Mouse (Mus musculus): ENCODE results near the gene Gck.
"Not testable (repeated sequence)": the region's sequence is repeated elsewhere in the genome, so short reads cannot be mapped to it uniquely, and the experiment has no call there.

Gck gene

GRCm38 (mm10) chr11:5954965-5955504 is 5.2 kb upstream of the Gck start:
- peak; percentile 80 for DNase-seq (ENCODE audit: low read depth, low spot score)

DNA sequence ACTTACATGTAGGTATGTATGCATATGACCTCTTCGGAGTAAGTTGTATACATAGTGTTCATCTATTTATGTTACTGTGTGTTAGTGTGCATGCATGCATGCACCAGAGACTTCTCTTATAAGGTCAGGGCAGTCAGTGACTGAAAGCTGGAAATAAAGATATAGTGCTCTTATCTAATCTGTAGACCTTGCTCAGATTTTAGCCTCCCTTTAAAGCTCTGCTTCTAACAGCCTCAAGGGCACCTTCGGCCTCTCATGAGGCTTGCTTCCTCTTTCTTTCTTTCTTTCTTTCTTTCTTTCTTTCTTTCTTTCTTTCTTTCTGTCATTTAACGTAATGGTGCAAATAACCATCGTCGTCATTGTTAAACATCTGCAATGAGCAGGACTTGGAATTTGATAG is 4.6 kb upstream of the Gck start:
- DNase-seq (ENCODE audit: low read depth, low spot score): no peak

DNA sequence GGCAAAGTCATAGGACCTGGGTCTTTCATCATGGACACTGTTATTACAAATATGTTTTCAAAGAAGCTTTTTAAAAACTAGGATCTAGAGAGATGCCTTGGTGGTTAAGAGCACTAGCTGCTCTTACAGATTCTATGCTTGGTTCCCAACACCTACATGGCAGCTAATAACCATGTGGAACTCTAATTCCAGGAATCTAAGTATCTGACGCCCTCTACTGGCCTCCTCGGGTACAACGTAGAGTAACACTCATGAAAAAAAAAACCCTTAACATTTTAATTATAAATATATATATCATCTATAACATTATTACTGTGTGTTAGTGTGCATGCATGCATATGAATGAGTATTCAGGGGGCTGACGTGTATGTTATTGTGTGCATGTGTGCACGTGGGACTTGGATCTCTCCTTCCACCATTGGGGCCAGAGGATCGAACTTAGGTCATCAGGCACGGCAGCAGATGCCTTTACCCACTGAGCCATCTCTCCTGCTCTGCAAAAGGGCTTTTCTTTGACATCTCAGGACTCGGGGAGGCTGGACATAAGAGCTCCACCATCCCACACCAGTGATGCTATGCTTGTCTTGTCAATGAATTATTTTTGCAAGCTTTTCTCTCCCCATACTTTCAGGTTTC is 3.4 kb upstream of the Gck start:
- DNase-seq (ENCODE audit: low read depth, low spot score): peak; percentile 65

GRCm38 (mm10) chr11:5952501-5952900 is 2.6 kb upstream of the Gck start:
- DNase-seq (ENCODE audit: low read depth, low spot score): no peak

- no peak for DNase-seq (ENCODE audit: low read depth, low spot score)
Measured at GRCm38 (mm10) chr11:5948546-5949250, 1.2 kb downstream of the Gck start.

DNA sequence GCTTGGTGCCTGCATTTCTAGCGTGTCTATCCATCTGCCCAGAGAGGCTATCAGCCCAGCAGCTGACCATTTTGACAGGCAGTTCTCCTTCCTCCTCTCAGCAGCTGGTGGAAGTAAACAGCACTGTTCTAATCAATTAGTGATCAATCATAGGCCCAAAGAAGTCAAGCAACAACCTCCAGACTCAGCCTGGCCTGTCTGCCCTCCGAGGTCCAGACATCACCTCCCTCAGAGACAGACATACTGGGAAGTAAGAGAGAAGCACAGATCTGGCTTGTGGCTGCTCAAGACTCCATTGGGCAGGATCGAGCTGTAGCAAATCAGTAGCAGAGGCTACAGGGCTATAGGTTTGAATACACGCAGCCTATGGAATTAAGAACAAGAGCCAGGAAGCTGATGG is 2.1 kb downstream of the Gck start:
- DNase-seq (ENCODE audit: low read depth, low spot score): no peak

- no peak for DNase-seq (ENCODE audit: low read depth, low spot score)
Measured at GRCm38 (mm10) chr11:5945096-5945495, 4.8 kb downstream of the Gck start.

DNA sequence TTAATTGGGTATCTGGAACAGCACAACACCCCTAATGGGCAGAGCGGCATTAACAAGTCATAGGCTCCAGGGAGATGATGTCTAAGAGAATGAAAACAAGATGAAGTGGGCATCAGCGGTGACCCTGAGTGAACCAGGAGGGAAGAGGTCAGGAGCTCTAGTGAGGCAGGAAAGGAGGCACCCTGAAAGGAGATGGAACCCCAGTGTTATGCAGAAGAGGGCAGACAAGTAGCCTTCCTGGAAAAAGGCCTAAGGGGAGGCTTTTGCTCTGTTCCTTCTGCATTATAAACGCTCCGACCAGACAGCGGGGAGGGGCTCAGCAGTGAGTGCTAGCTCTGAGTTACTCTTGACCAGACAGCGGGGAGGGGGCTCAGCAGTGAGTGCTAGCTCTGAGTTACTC is 6.9 kb downstream of the Gck start:
- DNase-seq (ENCODE audit: low read depth, low spot score): peak; percentile 77

- not testable (repeated sequence) for DNase-seq (ENCODE audit: low read depth, low spot score)
Measured at GRCm38 (mm10) chr11:5934531-5934930, 15.3 kb downstream of the Gck start.

DNA sequence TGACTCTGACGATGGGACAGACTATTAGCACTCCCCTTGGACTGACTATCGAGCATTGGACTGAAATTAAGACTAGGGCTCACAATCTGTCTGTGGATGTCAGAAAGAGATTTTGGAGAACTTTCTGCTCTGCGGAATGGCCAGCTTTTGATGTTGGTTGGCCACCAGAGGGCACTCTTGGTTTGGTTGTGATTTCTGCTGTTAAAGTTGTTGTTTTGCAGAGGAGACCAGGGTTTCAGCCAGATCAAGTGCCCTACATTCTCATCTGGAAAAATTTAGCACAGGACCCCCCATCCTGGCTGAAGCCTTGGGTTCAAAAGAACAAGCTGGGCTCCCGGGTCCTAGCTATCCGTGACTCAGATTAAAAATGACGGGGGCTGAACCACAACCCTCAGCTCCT is 17.9 kb downstream of the Gck start:
- not testable (repeated sequence) for DNase-seq (ENCODE audit: low read depth, low spot score)

GRCm38 (mm10) chr11:5930578-5930977 is 19.3 kb downstream of the Gck start:
- DNase-seq (ENCODE audit: low read depth, low spot score): no peak

DNA sequence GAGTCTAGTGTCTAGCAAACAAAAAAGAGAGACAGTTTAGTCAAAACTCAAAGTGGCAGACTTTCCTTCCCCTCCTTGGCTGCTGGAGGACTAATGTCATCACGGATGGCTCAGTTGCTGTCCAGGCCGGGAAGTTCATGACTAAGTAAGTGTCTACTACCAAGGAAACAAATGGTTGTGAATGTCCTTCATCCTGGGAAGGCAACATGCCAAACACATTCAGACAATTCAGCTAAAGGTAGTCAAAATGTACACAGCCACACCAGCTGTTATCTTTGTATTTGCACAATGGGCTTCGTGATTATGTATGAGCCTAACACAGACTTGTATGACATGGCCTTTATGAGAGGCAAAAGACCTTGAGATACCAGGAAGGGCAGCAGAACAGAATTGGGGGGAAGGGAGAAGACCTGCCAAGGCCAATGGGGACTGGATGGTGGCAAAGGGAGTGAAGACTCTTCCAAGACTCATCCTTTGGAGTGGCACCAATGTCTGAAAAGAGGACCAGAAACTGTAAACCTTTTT is 23.1 kb downstream of the Gck start:
- no peak for DNase-seq (ENCODE audit: low read depth, low spot score)

- no peak for DNase-seq (ENCODE audit: low read depth, low spot score)
Measured at GRCm38 (mm10) chr11:5924699-5925098, 25.2 kb downstream of the Gck start.

DNA sequence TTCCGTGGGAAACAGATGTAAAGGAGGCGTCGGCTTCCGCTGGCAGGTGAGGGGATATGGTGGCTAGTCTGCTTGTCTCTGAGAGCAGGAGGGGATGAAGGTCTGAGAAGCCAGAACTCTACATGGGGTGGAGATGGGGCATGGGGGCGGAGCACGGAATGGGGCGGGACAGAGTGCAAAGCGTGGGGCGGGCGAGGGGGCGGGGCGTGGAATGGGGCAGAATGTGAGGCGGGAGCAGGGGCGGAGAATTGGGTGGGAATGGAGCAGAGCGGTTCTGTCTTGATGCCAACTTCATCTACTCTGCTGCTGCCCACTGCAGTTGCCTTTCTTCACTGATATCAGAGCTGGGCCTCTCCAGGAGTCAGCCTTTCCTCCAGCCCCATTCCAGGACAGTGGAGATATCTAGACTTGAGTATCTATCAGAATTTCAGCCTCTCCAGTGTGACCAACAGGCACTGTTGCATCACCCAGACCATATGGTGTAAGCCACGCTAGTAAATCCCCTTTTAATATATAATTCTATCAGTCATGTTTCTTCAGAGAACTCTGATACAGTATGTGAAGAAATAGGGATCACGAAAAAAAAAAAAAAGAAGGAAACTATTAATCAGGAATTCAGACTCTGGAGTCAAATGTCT is 29.4 kb downstream of the Gck start:
- DNase-seq (ENCODE audit: low read depth, low spot score): peak; percentile 69

DNA sequence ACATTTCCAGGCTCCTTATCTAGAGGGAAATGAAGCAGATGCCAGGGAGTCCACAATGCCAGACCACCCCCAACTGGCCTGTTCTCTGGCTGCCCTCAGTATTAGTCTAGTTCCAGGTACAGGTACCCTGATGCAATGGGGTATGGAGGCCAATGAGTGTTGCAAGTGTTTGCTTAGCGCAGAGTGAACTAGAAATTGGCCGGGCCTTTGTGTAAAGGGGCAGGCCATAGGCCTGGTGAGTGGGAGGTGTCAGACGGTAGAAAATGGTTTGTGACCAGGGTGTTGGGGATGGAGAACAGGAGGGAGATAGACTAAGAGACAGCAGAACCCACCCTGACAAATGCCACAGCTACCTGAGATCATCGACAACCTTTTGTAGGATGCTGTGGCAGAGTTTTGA is 30.3 kb downstream of the Gck start:
- no peak for DNase-seq (ENCODE audit: low read depth, low spot score)

GRCm38 (mm10) chr11:5918111-5918510 is 31.8 kb downstream of the Gck start:
- no peak for DNase-seq (ENCODE audit: low read depth, low spot score)

- DNase-seq (ENCODE audit: low read depth, low spot score): peak; percentile 49
Measured at GRCm38 (mm10) chr11:5916178-5916548, 33.7 kb downstream of the Gck start.

- DNase-seq (ENCODE audit: low read depth, low spot score): no peak
Measured at GRCm38 (mm10) chr11:5915429-5916177, 34.3 kb downstream of the Gck start.

GRCm38 (mm10) chr11:5914940-5915339 is 34.9 kb downstream of the Gck start:
- DNase-seq (ENCODE audit: low read depth, low spot score): no peak

DNA sequence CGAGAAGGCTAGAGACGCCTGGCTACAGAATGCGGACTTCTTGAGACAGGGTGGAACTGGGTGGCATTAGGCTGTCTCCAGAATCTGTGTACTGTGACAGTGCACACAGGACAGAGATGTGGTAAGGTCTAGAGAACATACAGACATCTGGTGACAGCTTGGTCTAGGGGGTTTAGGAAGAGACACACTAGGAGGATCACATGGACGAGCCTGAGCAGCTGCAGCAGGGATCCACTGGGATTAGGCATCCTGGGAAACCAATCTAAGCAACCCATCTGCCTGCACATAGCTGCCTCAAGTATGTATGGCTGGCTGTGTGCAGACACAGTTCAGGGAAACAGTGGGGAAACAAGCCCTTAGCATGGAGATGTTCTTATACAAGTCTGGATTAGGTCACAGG is 35.9 kb downstream of the Gck start:
- DNase-seq (ENCODE audit: low read depth, low spot score): no peak

DNA sequence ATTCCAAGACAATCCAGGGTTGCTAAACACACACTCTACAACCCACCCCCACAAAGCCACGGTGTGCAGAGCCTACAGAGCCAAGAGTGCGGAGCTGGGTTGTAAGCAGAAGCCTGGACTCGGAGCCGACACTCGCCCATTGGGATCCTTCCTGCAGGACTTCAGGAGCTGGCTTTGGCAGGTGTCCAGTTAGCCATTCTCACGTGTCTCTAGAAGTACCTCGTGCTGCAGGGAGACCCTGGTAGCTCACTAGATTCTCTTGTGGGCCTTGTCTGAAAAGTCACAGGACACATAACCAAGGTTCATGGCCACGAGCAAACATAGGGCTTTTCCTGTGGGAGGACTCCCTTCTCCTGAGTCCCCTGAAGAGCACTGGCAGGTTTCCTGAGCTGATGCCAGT is 36.6 kb downstream of the Gck start:
- no peak for DNase-seq (ENCODE audit: low read depth, low spot score)

DNA sequence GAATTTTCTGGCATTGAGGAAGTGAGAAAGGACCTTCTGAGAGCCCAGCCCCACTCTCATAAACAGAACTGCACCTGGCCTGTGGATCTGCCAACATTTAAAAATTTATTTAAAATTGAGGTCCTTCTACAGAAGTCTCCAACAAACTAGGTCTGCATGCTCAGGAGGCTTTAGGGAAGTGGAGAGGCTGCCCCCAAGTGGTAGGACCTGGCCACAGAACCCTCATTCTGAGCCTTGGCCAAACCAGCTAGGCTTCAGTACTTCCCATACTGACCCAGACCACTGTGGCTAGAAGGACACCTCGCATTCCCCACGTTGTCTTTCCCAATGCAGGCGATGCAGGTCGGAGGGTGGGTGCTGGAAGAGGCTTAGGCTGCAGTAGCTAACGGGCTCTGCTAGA is 37.2 kb downstream of the Gck start:
- DNase-seq (ENCODE audit: low read depth, low spot score): peak; percentile 57

Measured in R1 (cell line).